Mouse (Mus musculus): ENCODE measurements around the gene Chst3. TPM values are rescaled to one million over a fixed set of nuclear protein-coding genes. Genes with fewer than 3 reads are reported as not detected.

Chst3 gene
- polyA plus RNA-seq (2014; fragmentation: Illumina TruSeq; extraction: RNeasy Lipid Tissue Mini Kit (QIAGEN cat#74804); ENCODE audit: low read depth, low replicate concordance) = 0.99 TPM

DNA sequence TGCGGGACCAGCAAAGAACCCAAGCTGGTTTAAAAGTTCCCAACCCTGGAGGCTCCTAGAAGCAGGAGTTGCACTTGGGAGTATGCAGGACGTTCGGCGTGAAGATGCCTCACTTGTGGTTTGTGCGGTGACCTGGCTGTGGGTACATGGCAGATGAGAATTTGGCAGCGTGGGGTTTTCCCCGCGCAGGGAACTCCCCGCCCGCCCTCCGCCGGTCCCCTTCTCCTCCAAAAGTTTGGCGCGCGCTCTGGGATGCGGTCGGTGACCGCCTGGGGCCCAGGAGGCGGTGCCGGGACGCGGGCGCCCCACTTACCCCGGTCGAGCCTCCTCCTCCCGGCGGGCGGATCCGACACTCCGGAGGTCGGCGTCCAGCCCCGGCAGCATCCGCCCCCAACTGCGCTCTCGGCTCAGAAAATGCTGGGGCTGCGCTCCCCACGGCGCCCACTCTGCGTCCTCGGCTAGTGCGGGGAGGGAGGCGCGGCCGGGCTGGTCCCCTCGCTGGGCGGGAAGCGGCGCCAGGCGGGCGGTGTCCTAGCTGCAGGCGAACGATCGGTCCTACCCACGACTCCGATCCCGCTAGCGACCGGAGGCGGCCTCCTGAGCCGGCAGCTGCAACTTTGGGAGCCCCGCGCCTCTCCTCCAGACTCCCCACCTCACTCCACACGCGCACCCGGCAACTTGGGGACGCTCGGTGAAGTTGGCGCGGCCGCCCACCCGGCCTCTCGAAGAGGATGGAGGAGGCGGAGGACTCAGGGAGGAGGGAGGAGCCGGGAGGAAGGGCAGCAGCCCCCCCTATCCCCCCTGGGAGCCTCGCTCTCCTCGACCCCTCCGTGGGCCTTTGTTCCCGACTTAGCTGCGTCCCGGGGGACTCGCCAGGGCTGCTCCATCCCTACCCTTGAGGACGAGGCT lies at the start of gene Chst3:
Gene Chst3, minus strand, starts transcription at position 670 of the 909 bp plus-strand sequence.

Other genes with a start within 250 kb of the Chst3 start
- gene Ascc1, start 216.5 kb downstream of the Chst3 start, polyA plus RNA-seq (2014; fragmentation: Illumina TruSeq; extraction: RNeasy Lipid Tissue Mini Kit (QIAGEN cat#74804); ENCODE audit: low read depth, low replicate concordance) = 15.6 TPM
- gene Anapc16, start 216.1 kb downstream of the Chst3 start, polyA plus RNA-seq (2014; fragmentation: Illumina TruSeq; extraction: RNeasy Lipid Tissue Mini Kit (QIAGEN cat#74804); ENCODE audit: low read depth, low replicate concordance) = 31.5 TPM
- 19.0 TPM for gene Spock2, start 113.0 kb downstream of the Chst3 start, polyA plus RNA-seq (2014; fragmentation: Illumina TruSeq; extraction: RNeasy Lipid Tissue Mini Kit (QIAGEN cat#74804); ENCODE audit: low read depth, low replicate concordance)
- 152 TPM for gene Psap, start 58.4 kb upstream of the Chst3 start, polyA plus RNA-seq (2014; fragmentation: Illumina TruSeq; extraction: RNeasy Lipid Tissue Mini Kit (QIAGEN cat#74804); ENCODE audit: low read depth, low replicate concordance)
- 2.7 TPM for gene Vsir, start 127.6 kb upstream of the Chst3 start, polyA plus RNA-seq (2014; fragmentation: Illumina TruSeq; extraction: RNeasy Lipid Tissue Mini Kit (QIAGEN cat#74804); ENCODE audit: low read depth, low replicate concordance)
- gene Gm17455, start 180.5 kb upstream of the Chst3 start, polyA plus RNA-seq (2014; fragmentation: Illumina TruSeq; extraction: RNeasy Lipid Tissue Mini Kit (QIAGEN cat#74804); ENCODE audit: low read depth, low replicate concordance) = not detected